Mouse (Mus musculus): ENCODE results near the gene Far2. TPM values are rescaled to one million over a fixed set of nuclear protein-coding genes. Genes with fewer than 3 reads are reported as not detected.

The Far2 gene
- not detected for polyA plus RNA-seq (2014; fragmentation: Illumina TruSeq; extraction: RNeasy Lipid Tissue Mini Kit (QIAGEN cat#74804); ENCODE audit: insufficient read depth, low read depth, low replicate concordance)

GRCm38 (mm10) chr6:148046881-148047649 lies at the start of gene Far2:
Gene Far2 (plus strand): TSS chr6:148047259.

DNA sequence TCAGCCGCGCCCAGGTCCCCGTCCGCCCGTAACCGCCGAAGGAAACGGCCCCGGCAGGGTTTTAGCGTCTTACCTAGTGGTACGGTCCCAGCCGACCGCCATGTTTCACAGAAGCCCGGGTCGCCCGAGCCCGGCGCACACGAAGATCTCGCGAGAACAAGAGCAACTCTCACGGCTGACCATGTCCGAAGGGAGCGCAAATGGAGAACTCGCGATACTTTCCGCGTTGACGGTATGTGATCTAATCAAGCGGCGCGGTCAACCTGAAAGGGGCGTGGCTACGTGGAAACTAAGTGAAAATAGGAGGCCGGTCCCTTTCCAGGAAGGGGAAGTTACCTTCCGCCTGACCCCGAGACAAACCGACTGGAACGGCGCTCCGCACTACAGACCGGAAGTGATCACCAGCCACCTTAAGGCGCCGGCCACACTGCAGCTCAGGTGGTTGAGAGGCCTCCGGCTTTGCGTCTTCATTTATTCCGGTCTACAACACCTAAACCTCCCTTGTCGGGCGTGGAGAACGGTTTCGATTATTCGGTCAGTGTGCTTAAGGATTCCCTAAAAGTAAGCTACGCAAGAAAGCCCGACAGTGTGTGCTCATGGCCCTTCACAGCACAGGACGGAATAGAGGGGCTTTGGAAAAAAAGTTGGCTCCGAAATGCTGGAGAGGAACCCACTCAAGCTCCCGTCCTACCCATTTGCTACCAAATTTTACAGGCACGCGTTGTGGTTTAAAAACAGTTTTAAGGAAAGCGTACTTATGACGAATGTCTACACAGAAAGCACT lies 165.0 kb downstream of the Far2 start, which contains the start of gene Ergic2:
Gene Ergic2, minus strand, starts transcription at position 478 of the 784 bp plus-strand sequence.

Other genes starting within 250 kb of the Far2 start
- gene Ergic2, start 165.1 kb downstream of the Far2 start, polyA plus RNA-seq (2014; fragmentation: Illumina TruSeq; extraction: RNeasy Lipid Tissue Mini Kit (QIAGEN cat#74804); ENCODE audit: insufficient read depth, low read depth, low replicate concordance) = 39.2 TPM

All from lung, adult 10 weeks (tissue).